Mouse (Mus musculus) left cerebral cortex, adult 18-20 months (tissue): Measurements from ENCODE around the gene Rundc3b. TPM values are rescaled to one million over a fixed set of nuclear protein-coding genes. Genes with fewer than 3 reads are reported as not detected.

ENCODE experiments used
- DNase-seq, 2 experiments: peaks; one replicate each; pipeline ENCODE4 v3.0.0; 2021 to 2022; ENCODE audit warnings: low spot score in 2 of 2, mixed read lengths in 1 of 2
- long read RNA-seq, 2 experiments: library from polyadenylated mRNA; stranded (forward); transcript quantifications; one replicate each; pipeline ENCODE4 v2.0.0; 2021
- total RNA-seq, 2 experiments: library from RNA; stranded (reverse); gene quantifications; 2 replicates each; pipeline ENCODE4 v1.2.3; 2021

Rundc3b gene
- 10 to 100 TPM; 32.2 to 34.4 TPM for total RNA-seq
- long read RNA-seq, experiment 1, transcript Rundc3b-202 (11 exons, 1,891 nt) = minor isoform, 5 of 33 reads
- long read RNA-seq, experiment 1, transcript Rundc3b-201 (10 exons, 3,677 nt) = major isoform, 16 of 33 reads
- long read RNA-seq, experiment 1, partial matches to known transcripts = 2 of 33 reads
- long read RNA-seq, experiment 1, other reads (novel, unspliced or antisense) = 10 of 33 reads
- long read RNA-seq, experiment 2, transcript Rundc3b-201 (10 exons, 3,677 nt) = major isoform, 13 of 20 reads
- long read RNA-seq, experiment 2, partial matches to known transcripts = 0 of 20 reads
- long read RNA-seq, experiment 2, other reads (novel, unspliced or antisense) = 7 of 20 reads

DNA sequence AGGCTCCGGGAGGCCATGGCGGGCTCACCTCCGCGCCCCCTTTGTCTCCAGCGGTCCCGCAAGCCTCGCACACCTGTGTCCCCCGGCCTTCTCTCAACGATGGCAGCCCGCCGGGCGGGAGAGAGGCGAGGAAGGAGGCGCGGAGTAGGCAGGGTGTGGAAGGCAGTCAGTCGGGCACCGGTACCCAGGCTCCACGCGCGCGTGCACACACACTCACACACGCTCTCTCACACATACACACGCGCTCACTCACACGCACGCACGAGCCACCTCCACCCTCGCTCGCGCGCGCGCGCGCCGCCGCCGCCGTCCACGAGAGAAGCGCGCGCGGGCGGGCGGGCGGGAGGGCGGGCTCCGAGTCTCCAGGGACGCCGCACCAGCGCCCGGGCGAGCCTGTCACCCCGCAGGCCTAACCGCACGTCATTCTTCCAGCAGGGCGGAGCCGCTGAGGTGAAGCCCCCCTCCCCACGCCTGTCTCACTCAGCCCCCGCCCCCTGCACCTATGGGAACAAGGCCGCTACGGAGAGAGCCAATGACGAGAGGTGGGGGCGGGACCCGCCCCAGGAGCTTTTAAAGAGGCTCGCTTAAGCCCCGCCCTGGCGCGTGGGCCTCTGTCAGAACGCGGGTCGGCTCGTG is at the start of gene Rundc3b:
Gene Rundc3b (minus strand): TSS at position 357 of the 636 bp plus-strand sequence.
- DNase-seq = peak; percentile 89 to 94

DNA sequence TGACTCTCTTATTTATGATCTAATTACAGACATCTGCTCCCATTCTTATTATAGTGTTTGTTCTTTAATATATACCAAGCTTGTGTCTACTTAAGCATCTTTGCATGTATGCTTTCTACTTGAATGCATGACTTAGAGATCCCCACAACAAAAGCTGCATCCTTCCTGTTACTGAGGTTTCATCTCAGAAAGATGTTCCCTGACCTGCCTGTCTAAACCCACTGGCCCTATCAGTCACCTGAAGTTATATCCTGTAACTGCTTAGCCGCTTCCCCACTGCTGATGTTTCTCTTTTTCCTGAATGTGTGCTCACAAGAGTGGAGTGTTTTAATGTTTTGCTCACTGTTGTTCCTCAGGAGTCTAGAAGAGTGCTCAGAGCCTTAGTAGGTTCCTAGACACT is 46.9 kb upstream of the Rundc3b start:
- no peak for DNase-seq

DNA sequence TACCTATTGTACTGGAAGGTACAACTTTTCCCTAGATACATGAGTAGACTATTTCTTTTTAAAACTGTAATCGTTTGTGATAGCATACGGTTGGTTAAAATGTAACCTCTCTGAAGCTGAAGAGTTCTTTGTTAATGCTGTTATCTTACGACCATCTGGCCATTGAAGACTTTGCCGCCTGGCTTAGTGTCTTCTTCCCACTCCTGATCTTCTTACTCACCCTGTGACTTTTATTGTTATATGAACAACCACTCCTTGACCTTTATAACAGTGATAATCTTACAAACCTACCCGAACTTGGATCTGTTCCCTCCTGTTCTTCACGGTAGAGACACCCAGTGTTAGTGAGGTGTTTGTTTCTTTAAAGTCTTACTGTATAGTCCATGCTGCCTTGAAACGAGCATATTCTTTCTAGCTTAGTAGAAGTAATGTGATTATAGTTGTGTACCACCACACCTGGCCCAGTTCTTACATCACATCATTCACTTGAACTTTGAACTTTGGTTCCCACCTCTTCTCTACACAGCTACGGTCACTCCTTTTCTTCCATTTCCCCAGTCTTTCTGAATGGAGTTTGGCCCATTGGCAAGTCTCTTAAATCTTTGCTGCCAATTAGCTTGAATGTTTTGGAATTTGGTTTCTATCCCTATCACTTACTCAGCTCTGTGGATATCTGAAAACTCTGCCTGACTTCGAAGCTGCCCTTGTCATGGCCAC is 45.2 kb upstream of the Rundc3b start:
- no peak for DNase-seq

DNA sequence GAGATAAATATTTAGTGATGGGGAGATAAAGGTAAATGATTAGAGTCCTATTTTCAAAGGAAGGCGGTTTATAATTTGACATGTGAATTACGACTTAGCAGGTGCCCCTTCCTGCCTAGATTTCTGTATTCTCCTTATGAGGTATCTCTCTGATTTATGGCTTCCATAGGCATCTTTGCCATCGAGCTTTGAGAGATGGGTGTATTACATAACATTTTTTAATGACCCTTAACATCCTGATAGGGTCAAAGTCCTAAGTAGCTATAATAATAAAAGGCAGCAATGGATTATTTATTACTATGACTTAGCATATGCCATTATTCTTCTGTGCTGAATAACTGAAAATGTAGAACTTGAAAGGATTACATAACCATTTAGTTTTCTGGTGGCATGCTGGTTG is 41.9 kb upstream of the Rundc3b start:
- no peak for DNase-seq

DNA sequence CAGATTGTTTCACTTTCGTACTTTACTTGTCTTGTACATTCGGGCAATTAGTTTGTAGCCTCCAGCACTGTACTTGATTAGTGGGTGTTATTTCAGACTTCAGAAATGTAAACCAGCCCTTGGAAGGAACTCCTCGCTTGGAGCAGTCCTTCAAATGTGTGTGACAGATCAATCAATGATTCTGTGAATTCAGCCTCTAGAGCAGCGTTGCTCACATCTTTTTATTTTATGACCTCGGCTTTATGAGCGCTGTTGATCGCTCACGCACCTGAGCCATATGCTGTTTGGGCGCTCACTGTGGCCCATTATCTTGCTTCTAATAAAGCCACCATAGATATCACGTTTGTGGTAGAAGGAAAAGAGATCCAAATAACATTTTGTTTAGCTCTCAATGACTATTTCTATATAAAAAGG is 38.0 kb upstream of the Rundc3b start:
- no peak for DNase-seq

DNA sequence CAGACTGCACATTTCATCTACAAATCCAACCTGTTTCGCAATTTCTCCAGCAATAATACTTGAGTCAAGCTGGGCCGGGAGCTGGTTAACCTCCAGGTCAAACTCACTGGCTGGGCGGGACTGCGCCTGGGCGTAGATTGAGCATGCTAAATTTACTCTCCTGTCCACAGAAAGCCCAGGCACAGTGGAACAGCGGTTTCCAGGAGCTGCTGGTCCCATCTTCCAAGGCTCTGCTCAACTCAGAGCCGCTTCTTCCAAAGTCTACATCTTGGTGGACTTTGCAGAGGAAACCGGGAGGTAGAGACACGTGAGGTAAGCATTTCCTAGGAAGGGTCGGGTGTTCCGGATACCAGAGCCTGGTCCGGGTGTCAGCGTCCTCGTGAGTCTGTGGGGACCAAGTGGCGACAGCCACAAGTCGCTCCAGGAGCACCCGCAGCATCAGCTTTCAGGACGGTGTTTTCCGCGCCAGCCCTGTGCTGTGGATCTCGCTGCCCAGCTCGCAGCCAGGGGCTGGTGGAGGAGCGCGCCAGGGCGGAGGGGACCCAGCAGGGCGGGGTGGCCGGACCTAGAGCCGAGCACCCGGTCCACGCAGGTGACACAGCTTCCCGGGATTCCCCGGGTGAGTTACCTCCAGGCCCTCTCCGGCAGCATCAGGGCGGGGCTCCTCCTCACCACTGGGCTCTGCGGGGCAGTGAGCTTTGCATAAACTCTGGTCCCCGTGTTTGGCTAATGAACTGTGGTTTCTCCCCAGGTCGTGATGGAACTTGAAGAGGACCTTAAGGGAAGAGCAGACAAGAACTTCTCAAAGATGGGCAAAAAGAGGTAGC is 37.4 kb upstream of the Rundc3b start, which contains the start of gene Abcb1a:
Gene Abcb1a (plus strand): TSS at position 167 of the 827 bp plus-strand sequence.
- DNase-seq = peak; percentile 3 to 14

DNA sequence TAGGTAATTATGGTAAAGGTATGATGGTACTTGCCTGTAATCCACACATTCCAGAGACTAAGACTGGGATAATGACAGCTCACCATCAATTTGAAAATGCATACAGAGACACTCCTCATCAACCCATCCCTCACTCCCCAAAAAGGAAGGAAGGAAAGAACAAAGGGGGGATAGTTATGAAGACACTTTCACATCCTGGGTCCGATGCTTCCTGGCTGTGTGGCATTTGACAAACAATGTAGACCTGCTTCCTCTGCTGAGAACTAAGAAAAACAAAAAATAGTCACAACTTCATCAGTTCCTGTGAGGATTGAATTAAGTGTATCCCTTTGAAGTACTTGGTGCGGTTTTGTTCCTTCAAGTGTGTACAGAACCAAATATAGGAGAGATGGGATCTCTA is 29.3 kb upstream of the Rundc3b start:
- no peak for DNase-seq

DNA sequence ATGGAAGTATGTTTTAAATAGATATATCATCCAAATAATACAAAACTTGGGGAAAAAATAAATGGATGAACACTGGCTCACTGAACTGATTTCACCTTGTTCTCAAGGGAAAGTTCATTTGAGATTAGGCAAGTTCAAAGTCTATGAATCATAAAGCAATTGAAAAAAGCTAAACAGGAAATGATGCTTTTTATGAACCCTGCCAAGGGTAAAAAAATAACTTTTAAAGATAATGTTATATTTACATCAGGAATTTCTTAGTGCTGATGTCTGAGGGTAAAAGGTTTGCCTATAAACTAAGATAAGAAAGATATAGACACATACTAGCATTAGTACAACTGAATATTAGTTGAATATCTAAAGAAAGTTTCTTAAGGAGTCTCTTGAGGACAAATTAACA is 26.0 kb upstream of the Rundc3b start:
- no peak for DNase-seq

DNA sequence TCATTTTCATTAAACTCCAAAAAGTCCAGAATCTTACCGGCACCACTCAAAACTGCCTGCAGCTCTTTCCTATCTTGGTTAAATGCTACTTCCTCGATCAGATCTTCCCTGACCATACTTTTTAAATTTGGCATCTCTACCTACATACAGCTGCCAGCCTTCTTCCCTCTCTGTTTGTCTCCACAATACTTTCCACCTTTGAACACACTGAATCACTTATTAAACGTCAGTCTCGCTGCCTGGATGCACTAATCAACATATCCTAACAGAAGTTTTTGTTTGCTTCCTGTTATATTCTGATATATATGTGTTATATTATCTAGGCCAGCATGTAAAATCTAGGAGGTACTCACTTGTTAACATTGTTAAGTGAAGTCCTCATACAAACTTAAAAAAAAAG is 25.5 kb upstream of the Rundc3b start:
- DNase-seq = no peak

DNA sequence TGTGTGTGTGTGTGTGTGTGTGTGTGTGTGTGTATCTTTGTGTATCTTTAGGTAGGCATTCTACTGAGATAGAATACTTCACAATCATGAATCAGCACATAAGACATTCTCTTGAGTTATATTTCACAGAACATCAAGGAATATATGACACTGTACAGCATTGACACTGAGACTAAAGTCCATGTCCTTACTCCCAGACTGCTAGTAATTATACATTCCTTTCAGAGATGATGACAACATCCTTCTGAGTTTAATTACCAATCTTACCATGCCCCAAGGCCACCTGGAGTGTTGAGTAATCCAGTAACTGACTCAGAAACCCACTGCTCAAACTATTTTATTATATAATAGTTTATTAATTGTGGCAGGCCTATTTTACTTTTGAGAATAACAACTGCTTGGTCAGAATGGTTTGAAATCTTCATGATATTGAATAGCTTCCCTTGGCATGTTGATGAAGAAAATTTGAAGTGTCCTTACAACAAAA is 11.8 kb upstream of the Rundc3b start:
- DNase-seq = no peak

DNA sequence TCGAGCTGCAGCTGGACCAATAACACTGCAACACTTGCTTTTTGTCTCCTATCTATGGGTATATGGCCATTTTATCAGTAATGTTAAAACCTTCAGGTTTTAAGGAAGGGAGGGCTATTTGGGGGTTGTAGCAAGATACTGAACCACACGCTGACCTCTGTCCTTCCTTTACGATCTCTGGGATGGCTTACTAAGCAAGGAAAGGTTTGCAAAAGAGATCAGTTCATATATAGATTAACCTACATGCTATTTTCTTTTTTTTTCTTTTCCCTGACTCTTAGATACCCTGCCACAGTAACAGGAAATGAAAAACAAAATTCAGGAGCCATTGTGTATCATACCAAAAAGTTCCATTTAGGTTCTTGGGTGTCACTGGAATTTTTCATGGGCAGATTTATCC is 10.1 kb upstream of the Rundc3b start:
- DNase-seq = no peak

DNA sequence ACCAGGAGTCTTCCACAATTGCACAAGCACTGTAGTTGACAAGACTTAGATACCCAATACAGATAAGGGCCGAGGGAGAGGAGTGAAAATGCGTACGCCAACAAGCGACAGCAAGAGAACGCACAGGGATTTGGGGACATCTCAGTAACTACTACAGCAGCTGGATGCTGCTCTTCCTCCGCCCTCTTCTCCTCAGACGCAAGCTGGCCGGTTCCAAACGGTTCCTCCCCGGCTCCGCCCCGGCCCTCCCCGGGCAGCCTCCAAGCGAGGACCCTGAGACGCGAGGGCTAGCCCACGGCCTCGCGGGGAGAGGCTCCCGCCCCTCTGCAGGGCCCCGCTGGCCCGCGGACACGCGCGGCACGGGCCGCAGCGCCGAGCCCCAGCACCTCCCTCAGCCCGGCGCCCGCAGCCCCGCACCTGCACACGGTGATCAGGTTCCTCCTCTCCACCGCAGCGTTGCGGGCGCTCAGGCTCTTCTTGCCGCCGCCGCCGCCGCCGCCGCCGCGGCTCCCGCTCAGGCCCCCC is 619 bp downstream of the Rundc3b start:
- DNase-seq = peak; percentile 60 to 74

DNA sequence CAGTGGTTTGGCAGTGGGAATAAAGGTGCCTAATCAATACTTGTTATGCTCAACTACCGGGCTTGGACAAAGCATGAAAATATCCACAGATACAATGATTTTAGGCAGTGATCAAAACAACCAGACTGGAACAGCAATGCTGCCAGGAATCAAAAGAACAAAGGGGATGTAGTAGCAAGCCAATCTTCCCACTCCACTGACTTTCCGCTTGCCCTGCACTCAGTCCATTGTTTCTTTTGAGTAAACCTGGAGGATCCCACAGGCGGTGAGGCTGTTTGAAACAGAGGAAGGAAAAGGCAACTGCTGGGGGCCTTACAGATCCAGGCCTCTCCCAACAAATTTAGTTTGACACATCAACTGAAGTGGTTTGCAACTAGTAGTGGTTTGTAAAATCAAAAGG is 51.6 kb downstream of the Rundc3b start:
- DNase-seq = no peak

DNA sequence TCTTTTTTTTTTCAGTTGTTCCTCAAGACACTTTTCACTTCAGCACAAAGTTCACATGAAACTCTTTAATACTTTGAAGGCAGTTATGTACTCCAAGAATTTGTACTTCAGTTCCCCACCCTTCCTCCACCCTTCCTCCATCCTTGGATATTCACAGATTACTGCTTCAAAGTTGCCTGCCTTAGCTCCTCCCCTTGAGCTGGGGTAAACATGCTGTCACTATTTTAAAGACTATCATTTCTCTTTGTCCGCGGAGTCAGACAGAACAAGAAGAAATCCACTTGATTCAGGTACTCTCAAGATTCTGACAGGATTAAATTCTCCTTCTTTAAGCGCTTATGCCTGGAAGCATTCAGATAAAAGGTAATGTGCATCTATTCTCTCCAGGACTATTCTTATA is 55.9 kb downstream of the Rundc3b start:
- no peak for DNase-seq

DNA sequence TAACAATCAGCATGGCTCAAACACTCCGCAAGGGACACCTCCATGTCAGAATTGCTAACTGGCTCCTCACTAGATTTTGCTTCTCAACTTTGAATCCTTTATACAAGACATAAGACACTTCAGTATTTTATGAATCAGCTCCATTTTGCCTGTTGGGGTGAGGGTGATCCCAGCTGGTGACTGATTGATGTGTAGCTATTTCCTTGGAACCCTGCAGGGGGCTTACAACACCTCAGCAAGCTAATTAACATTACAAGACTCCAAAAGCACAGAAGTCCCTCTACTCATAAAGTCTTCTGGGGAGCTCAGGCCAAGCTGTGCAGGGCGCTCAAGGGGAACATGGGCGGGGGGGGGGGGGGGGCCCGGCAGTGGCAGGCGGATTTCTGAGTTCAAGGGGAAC is 78.2 kb downstream of the Rundc3b start:
- DNase-seq = no peak

DNA sequence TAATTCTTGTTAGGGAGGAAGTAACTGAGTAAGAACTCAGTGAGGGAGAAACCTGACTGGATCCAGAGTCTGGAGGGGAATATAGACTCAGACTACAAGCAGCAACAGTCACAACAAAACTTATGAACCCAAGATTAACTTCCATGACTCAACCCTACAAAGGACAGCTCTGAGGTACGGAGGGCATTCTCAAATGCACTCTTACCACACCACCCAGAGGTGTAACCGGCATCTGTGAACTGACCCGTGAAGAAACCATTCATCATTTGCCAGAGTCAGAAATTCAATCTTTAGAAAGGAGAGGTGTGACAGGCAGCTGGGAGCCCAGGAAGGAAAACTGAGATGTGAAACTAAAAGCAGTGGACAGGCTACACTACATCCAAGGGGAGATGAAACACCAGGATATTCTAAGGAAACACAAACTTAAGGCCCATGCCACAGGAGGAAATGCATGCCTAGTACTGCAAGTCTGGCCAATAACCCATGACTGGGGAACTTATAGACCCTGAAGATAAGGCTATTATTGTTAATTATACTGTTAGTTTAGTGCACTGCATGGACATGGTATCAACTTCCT is 80.0 kb downstream of the Rundc3b start:
- DNase-seq = no peak

DNA sequence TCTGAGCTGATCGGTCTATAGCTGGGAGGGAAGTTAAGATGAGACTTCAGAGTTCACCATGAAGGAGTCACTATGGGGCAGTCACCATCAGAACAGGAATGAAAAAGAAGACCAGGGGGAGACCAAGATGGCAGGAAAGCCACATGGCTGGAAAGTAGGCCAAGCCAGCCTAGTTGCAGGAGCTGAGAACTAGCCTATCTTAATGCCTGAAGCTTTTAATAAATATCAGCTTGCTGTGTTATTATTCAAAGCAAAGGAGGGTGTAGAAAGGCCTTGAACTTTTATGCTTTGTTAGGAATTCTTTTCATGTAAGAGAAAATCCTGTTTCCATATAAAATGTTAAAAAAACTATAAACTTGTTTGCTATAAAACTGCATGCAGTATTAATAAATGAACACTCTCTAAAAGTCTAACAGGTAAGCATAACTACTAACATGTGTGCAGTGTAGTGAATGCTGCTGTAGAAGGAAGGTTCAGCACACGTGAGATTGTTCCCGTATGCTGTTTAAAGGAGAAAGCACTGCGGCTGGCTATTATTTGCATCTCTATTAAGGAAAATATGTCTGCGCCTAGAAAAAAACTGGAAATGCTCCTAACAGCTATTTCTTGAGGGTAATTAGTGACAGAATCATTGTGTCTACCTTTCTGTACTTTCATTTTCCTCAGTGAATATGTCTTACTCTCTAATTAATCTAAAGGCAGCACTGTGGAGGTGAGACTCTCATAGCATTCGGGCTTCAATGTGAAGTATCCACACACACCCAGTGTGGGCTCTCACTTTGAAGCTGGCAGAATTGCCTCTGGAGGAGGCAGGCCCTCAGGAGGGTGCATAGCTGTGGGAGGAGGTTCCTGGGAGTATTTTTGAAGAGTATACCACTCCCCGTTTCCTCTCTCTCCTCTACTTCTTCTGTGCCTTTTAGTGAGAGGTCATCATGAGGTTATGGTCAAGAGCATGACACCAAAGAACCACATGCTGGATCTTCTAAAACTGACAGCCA is 81.3 kb downstream of the Rundc3b start:
- DNase-seq = no peak

DNA sequence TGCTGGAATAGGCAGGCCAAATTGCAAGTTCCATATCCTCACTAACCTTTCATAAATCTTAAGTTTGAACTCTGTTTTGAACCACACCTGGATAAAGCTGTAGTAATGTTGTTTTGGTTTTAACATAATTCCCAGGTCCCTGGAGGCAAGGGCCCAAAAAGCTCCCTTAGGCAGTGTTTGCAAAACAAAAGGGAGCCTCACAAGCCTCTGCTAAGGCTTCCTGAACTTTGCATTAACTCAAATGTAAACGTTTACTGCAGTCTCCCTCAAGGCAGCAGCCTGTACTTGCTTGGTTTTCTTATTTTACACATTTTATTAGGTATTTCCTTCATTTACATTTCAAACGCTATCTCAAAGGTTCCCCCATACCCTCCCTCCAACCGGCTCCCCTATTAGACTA is 103.7 kb downstream of the Rundc3b start:
- no peak for DNase-seq

DNA sequence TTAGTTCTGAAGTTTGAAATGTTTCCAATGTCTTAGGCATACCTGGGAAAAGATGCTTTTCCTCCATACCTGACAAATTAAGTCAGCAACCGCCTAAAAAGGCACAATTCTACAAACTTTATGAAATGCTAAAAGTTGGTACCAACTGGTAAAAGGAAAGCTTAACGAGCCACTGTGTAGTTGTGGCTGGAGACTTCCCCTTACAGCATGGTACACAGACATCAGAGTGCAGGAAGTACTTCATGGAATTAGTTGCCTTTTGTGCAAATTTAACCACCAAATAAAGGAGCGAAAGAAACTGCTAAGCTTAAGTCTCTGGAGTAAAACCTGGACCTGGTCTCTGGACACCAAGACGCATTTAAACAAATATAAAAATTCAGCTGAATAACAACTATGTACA is 131.0 kb downstream of the Rundc3b start:
- no peak for DNase-seq
